ENCODE assay signal across 8 mouse cellular contexts in genomic region chr6:56831697-56832406, GRCm38 (mm10). TPM values are rescaled to one million over a fixed set of nuclear protein-coding genes. Genes with fewer than 3 reads are reported as not detected.
DNase-seq lines count a peak whose midpoint lies in the region; ATAC-seq and TF ChIP-seq lines count a peak whose summit lies in the region.

Gene Fkbp9 (plus strand): TSS chr6:56832059.

- peak; percentile 98 for ATAC-seq in lung, embryonic 14.5 days (ENCODE audit: insufficient read depth)

- peak; percentile 85 for DNase-seq in R1 (ENCODE audit: low read depth, low spot score)
- peak; percentile 26 to 42 for DNase-seq in cerebellum, postnatal 14 days
- DNase-seq in frontal cortex, adult 2 months (ENCODE audit: extremely low spot score in 1 of 2, low spot score in 1 of 2): peak; percentile 14 to 57
- DNase-seq in heart, postnatal 4 days: peak; percentile 91
- peak; percentile 8 to 44 for DNase-seq in layer of hippocampus, adult 8-10 months (ENCODE audit: low spot score in 2 of 2)
- DNase-seq in lung, embryonic 14.5 days: peak; percentile 93
- peak; percentile 72 for DNase-seq in ovary, postnatal 10 days (ENCODE audit: low spot score)
- DNase-seq in urinary bladder, postnatal 10 days (ENCODE audit: low spot score): peak; percentile 33

- peaks cover 23% of the 10 kb centered on the region; the same call in 1 of the 2 replicates for H3K36me3 ChIP-seq in lung, embryonic 14.5 days (ENCODE audit: insufficient read depth)

- H3K4me2 ChIP-seq in lung, embryonic 14.5 days: peak within 1 kb of the TSS; percentile 76

- no peak for TF ChIP-seq CTCF in lung, embryonic 14.5 days (IDR thresholded peaks at IDR 0.05; ENCODE audit: low read depth)

- no peaks in the 10 kb centered on the region for H3K9me3 ChIP-seq in lung, embryonic 14.5 days (ENCODE audit: low read depth, low read length)

- WGBS in lung, embryonic 14.5 days: under 1% methylated on average over 49 of the region's 58 CpGs

- H3K27me3 ChIP-seq in lung, embryonic 14.5 days (ENCODE audit: insufficient read depth, low read length): no peaks in the 10 kb centered on the region

- peak within 1 kb of the TSS; percentile 85 for H3K9ac ChIP-seq in lung, embryonic 14.5 days

- H3K27ac ChIP-seq in lung, embryonic 14.5 days (ENCODE audit: low read depth): peak within 1 kb of the TSS; percentile 91

- peak within 1 kb of the TSS; percentile 72 for H3K4me3 ChIP-seq in lung, embryonic 14.5 days (ENCODE audit: low read depth, low read length)

- no peaks in the 10 kb centered on the region for H3K4me1 ChIP-seq in lung, embryonic 14.5 days (ENCODE audit: insufficient read depth)

RNA-seq across cellular contexts. Expression of gene Fkbp9, which starts in this region (rescaled TPM):
- polyA plus RNA-seq in frontal cortex, adult 2 months (2012; rRNA removed): 29.6 and 31.0 TPM in 2 replicates
- total RNA-seq in heart, postnatal 4 days (2021): 100 to 1,000 TPM; 130 to 135 TPM
- 10 to 100 TPM; 27.4 to 37.3 (median 30.9) TPM for total RNA-seq in layer of hippocampus, adult 8-10 months (2022)
- polyA plus RNA-seq in lung, embryonic 14.5 days (2014; fragmentation: Nextera tagmentation; extraction: Ambion mirVana): 178 and 186 TPM in 2 replicates

Comparison
In these comparisons a context has a peak if more than half of its experiments do, and no peak if none do; other contexts are left out.
1. Peak in every context shown above with its lines: DNase-seq, ATAC-seq, H3K4me3 ChIP-seq and H3K27ac ChIP-seq.
2. DNase-seq: peak in every context shown above with its lines; median percentile 93 in lung, embryonic 14.5 days; 91 in heart, postnatal 4 days; 85 in R1; 72 in ovary, postnatal 10 days; 36 in frontal cortex, adult 2 months; 34 in cerebellum, postnatal 14 days; 33 in urinary bladder, postnatal 10 days; 26 in layer of hippocampus, adult 8-10 months.